Mouse (Mus musculus) olfactory bulb, adult 2 months (tissue): Measurements from ENCODE around the gene Hist1h3f.
"Not testable (repeated sequence)": the region's sequence is repeated elsewhere in the genome, so short reads cannot be mapped to it uniquely, and the experiment has no call there.

Experiments used
- CTCF ChIP-seq: fragments of 200-500 bp; IDR thresholded peaks from 2 replicates; pipeline ENCODE4 v1.5.1; 2012; ENCODE audit warnings: low read depth, mild to moderate bottlenecking, low read length, moderate library complexity; ENCODE audit not compliant: insufficient read depth
- POLR2A ChIP-seq: fragments of 200-500 bp; IDR thresholded peaks from 2 replicates; pipeline ENCODE4 v1.6.1; 2012; ENCODE audit warnings: mild to moderate bottlenecking, low read depth, low read length, moderate library complexity; ENCODE audit not compliant: insufficient read depth

- not testable (repeated sequence) for TF ChIP-seq POLR2A, CTCF
These were observed 8.4 kb upstream of the Hist1h3f start, which contains the start of gene Hist1h3g for GRCm38 (mm10) chr13:23535137-23536075.
